Comparison of ENCODE assay signal across 10 mouse cellular contexts in the genomic region with DNA sequence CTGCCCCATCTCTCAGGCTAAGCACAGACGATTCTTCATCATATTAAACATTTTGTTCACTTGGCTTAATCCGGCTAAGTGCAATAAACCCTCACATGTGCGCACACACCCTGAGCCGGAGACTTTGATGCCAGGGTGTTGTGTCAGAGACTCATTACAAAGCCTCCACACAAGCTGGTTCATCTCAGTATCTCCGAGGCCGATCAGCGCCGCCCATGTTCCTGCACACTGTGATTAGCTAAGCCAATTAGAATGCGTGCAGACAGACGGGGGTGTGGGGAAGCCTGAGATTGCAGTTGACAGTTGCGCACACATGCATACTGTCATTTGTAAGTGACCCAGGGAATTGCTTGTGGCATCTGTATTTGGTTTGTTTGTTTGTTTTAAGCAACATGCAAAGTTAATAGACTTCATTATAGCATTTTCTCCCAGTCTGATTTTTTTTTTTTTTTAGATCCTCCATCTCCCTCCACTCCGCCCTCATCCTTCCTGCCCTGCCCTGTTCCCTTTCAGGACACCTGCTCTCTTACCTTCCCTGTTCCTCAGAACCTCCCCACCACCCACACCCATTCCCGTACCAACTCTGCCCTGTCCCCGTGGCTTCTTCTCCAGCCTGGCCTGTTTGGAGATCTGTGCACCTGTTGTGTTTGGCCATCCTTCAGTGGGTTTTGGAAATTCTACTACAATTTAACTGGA.
A peak's percentile ranks its signal among the peaks of the same experiment; 100 is the strongest.
DNase-seq lines count a peak whose midpoint lies in the region; ATAC-seq and TF ChIP-seq lines count a peak whose summit lies in the region.
"Had no signal": no experiment of that assay in that cellular context is flagged by ENCODE, and none has a peak within 500 bp of the region (broad histone marks: within the 10 kb centered on the region; RNA-seq: fewer than 3 reads in every experiment).

No protein-coding gene starts in this region.

- peaks cover 72% of the 10 kb centered on the region for H3K4me1 ChIP-seq in G1E (ENCODE audit: insufficient read depth, low read depth, low read length)
- H3K4me1 ChIP-seq in limb, embryonic 10.5 days: peaks cover 14% of the 10 kb centered on the region
- H3K4me1 ChIP-seq: megakaryocyte, embryonic 14.5 days had no signal

- peak overlapping the region; percentile 55; the same call in 1 of the 2 replicates for H3K4me3 ChIP-seq in G1E (ENCODE audit: low read depth, low read length)
- H3K4me3 ChIP-seq in limb, embryonic 10.5 days: no peak overlapping the region
- H3K4me3 ChIP-seq: erythroblast, embryonic 14.5 days; megakaryocyte, embryonic 14.5 days had no signal

- H3K9me3 ChIP-seq in G1E (replicated peaks): no peaks in the 10 kb centered on the region
- no peaks in the 10 kb centered on the region for H3K9me3 ChIP-seq in limb, embryonic 10.5 days (replicated peaks)
- H3K9me3 ChIP-seq: megakaryocyte, embryonic 14.5 days had no signal

- WGBS in limb, embryonic 10.5 days: 70% methylated on average over 14 of the region's 14 CpGs

- TF ChIP-seq CTCF in G1E (IDR thresholded peaks at IDR 0.05; ENCODE audit: low read depth, low read length): no peak

- no peaks in the 10 kb centered on the region for H3K36me3 ChIP-seq in G1E (replicated peaks)
- H3K36me3 ChIP-seq in limb, embryonic 10.5 days: no peaks in the 10 kb centered on the region

- no peak overlapping the region for H3K27ac ChIP-seq in limb, embryonic 10.5 days

- peak; percentile 65 for DNase-seq in G1E (ENCODE audit: low spot score)
- DNase-seq in fat pad, adult 2 months (ENCODE audit: extremely low read depth, low read depth, low spot score): peak; percentile 71
- peak; percentile 55 to 73 for DNase-seq in layer of hippocampus, postnatal 10 days (ENCODE audit: low spot score in 2 of 2)
- DNase-seq in lung, postnatal 36 days: peak; percentile 64
- DNase-seq in kidney, postnatal 10 days: no peak
- no peak for DNase-seq in limb, embryonic 10.5 days (ENCODE audit: low spot score)
- no peak for DNase-seq in heart, adult 11 months
- DNase-seq in kidney, adult 18-20 months: no peak

- H3K27me3 ChIP-seq in G1E (ENCODE audit: insufficient read depth, low read length): no peaks in the 10 kb centered on the region
- H3K27me3 ChIP-seq in limb, embryonic 10.5 days (ENCODE audit: low read depth, poor library complexity, severe bottlenecking): peaks cover 14% of the 10 kb centered on the region; the same call in 1 of the 2 replicates

- ATAC-seq in G1E (ENCODE audit: extremely low read depth, insufficient number of reproducible peaks, low FRiP score, poor library complexity, severe bottlenecking): peak; percentile 87

Comparison
In these comparisons a context has a peak if more than half of its experiments do, and no peak if none do; other contexts are left out.
1. DNase-seq: peak in G1E (single experiment), fat pad, adult 2 months (single experiment), layer of hippocampus, postnatal 10 days (2 of 2) and lung, postnatal 36 days (single experiment); none in kidney, postnatal 10 days (single experiment), limb, embryonic 10.5 days (single experiment), heart, adult 11 months (single experiment) and kidney, adult 18-20 months (single experiment).